Mouse (Mus musculus) megakaryocyte, embryonic 14.5 days (primary cell): ENCODE measurements around the gene Rai14.

Experiments
- FLI1 ChIP-seq: IDR thresholded peaks from 2 replicates; pipeline ENCODE4 v1.6.1; 2012; ENCODE audit warnings: low read length, inconsistent platforms, mixed read lengths
- GATA1 ChIP-seq: IDR thresholded peaks from 3 replicates; pipeline ENCODE4 v1.6.1; 2012; ENCODE audit warnings: mixed read lengths, low read length, inconsistent platforms, borderline replicate concordance

GRCm38 (mm10) chr15:10558465-10558864, 156.0 kb downstream of the Rai14 start, which contains the start of gene Ttc23l:
- TF ChIP-seq GATA1 (no peak), FLI1 (no peak)
